Mouse (Mus musculus): ENCODE results near the gene Alkbh3.

DNA sequence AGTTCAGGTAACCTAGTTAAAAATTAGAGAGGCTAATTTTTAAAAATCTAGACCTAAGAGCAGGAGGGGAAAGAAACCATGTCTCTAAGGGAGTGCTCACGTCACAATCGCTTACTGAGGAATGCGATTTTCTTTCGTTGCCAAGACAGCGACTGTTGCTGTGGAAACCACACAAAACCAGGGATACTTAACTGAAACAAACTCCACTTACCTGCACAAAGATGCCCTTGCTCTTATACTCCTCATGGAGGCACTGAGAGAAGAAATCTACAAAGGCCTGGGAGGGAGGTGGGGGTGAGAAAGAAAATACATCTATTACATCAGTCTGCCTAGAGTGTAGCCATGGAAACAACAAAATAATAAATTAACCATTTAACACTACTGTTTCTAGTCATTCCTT is 33.1 kb upstream of the Alkbh3 start:
- TF ChIP-seq POLR2A (IDR thresholded peaks at IDR 0.05; ENCODE audit: borderline replicate concordance, extremely low read depth, insufficient read depth, insufficient read length, poor library complexity, severe bottlenecking) (no peak), CTCF (IDR thresholded peaks at IDR 0.05; ENCODE audit: borderline replicate concordance, extremely low read depth, insufficient read depth, insufficient read length) (no peak)

Data from brain, embryonic 14.5 days (tissue).